Mouse (Mus musculus): ENCODE measurements around the gene Cenpe.

The Cenpe gene

DNA sequence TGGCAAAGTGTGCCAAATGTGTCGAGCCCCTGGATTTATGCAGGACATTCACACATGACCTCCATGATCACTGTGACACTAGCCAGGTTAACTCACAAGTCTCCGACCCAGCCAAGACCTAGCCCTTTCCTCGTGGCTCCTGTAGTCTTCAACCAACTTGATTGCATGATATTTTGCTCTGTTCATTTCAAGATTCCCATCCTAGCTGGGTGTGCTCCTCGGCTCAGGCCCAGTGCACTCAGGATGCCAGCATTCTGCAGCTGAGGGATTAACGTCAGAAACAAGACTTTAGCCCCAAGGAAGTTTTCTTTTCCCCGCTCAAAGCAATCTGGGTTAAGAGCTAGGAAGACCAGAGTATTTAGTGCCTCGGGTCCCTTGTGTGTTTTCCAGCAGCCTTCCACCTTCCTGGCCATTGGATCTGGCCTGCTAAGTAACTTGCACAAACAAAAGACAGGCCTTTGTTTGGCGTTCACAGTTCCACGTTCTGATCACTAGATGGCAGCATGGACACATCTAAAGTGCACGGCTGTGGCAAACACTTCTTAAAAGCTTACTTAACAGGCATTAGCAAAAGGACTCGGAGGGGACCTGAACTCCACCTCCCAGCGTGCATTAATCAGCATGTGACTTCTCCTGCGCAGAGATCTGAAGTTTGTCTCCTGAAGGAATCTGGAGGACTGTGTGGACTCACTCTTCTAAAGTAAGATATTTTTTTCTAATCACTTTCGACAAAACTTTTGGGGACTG is 68.5 kb downstream of the Cenpe start, which contains the start of gene Bdh2:
Gene Bdh2, plus strand, starts transcription at position 553 of the 747 bp plus-strand sequence.
- DNase-seq (ENCODE audit: low spot score) = peak; percentile 22

DNA sequence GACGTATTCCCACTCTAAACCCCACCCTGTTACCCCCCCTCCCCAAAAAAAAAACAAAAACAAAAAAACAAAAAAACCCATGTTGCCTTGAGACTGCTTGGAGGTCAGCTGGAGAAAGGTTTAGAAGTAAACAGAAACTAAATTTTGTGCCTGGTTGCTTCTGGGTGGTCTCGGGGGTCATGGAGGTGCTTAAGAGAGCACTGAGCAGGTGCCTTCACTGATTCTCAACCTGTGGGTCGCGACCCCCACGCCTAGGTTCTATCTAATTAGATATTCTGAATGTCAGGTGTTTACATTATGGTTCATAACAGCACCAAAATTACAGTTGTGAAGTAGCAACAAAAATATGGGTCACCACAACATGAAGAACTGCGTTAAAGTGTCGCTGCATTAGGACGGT is 69.4 kb downstream of the Cenpe start:
- no peak for DNase-seq (ENCODE audit: low spot score)

DNA sequence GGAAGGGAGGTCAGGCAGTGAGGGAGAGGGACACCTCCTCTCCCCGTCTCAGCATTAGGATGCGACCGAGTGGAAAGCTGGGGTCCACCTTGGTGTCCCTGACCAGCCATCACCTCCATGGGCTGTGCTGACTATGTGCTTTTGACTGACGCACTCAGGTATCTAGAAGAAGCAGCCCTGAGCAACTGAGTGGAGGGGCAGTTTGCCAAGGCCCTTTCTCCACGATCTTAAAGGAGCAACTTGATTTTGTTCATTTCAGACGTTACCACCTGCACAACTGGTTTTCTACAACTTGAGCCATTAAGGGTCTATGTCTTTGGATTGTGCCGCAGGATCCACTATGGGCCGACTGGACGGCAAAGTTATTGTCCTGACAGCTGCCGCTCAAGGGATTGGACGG is 72.9 kb downstream of the Cenpe start:
- no peak for DNase-seq (ENCODE audit: low spot score)

DNA sequence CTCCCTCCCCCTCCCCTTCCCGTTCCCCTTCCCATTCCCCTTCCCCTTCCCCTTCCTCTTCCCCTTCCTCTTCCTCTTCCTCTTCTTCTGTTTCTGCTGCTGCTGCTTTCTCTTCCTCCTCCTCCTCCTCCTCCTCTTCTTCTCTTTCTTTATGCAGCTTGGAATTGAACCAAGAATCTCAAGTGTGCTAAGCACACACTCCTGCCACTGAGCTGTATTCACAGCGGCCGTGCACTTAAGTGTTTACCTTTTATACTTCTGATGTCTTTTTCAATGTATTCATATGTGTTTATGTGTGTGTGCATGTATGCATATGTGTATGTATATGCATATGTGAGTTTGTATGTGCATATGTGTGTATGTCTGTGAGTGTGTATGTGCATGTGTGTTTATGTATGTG is 73.5 kb downstream of the Cenpe start:
- no peak for DNase-seq (ENCODE audit: low spot score)

DNA sequence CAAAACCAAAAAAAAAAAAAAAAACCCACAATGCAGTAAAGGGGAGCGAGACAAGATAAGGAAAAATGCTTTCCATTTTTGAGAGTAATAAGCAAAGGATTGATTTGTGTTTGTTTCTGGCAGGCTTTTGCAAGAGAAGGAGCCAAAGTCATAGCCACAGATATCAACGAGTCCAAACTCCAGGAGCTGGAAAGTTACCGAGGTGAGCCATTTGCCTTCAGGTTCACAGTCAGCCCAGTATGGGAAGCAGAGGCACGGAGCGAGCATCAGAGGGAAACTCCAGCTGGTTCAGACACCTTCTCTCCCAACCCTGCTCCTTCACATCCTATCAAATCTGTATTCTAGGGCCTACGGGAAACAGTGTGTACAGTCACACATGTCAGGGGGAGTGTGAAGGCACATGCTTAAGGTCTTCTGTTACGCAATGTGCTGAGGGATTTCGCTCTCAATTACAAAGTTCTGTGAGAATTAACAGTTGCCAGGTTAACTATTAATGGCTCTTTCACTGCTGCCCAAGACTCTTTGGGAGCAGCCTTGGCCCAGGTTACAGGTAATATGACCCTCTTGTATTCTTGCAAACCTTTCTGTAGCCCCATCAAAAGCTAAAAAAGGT is 75.9 kb downstream of the Cenpe start:
- DNase-seq (ENCODE audit: low spot score) = no peak

DNA sequence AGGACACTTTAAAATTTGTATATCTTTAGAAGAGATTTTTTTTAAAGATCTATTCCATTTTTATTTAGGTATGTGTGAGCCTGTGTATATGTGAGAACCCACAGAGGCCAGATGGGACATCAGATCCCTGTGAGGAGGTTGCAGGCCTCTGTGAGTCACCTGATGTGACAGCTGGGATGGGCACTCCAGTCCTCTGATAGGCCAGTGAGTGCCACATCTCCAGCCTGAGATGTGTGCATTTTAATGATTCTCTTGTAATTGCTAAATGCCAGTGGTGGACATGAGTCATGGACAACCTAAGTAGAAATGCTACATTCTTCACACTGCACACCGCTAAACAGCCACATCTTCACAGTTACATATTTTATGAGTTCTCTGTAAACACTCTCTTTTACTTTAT is 76.8 kb downstream of the Cenpe start:
- no peak for DNase-seq (ENCODE audit: low spot score)

DNA sequence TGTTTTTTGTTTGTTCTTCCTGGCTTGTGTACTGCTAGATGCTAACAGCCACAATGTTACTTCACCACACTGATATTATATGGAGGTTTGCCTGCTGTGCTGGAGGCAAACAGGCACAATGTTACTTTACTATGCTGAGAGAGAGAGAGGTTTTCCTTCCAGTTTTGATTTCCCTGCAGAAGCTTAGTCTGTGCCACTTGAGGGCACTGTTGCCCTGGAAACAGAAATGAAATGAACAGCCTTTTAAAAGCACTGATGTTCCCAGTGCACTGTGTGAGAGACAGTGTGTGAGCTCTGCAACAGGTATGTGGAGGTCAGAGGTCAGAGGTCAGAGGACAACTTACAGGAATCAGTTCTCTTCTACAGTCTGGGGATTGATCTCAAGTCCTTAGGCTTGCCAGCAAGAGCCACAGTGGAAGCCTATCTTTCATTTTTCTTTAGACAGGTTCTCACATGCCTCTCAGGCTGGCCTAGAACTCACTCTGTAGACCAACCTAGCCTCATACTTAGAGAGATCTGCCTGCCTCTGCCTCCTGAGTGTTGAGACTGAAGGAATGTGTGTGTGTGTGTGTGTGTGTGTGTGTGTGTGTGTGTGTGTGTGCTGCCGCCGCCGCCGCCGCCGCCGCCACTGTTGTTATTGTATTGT is 78.0 kb downstream of the Cenpe start:
- DNase-seq (ENCODE audit: low spot score) = no peak

DNA sequence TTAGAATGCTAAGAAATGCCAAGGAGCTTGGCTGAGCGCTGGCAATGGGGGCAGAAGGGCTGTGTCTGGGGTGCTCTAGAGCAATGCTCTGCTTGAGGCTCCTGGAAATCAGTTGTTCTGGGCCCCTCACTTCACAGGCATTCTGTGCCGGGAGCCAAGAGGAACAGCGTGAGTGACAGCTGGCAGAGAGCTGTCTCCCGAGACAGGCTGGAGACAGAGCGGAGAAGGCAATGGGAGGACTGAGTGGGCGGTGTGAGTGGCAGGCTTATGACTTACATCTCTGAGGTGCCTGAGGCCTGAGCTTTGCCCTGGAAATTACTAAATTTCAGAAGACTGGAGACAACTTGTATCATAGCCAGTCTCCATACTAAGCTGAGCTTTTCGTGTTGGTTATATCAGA is 81.4 kb downstream of the Cenpe start:
- no peak for DNase-seq (ENCODE audit: low spot score)

DNA sequence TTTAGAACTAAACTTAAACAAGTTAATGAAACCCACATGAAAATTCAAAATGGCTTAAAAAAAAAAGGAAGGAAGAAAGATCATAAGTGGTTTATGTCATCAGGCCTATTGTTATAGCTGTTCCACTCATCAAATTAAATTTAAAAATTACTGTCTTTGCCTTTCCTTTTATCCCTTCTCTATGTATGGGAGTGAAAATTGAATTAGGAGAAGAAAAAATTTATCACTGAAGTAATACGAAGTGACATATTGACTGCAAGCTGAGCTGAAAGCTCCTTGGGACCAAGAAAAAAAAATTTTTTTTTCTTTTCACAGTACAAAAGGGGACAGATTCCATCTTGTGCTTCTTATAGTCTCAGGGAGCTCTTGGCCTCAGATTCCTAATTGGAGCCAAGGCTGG is 83.2 kb downstream of the Cenpe start:
- DNase-seq (ENCODE audit: low spot score) = no peak

DNA sequence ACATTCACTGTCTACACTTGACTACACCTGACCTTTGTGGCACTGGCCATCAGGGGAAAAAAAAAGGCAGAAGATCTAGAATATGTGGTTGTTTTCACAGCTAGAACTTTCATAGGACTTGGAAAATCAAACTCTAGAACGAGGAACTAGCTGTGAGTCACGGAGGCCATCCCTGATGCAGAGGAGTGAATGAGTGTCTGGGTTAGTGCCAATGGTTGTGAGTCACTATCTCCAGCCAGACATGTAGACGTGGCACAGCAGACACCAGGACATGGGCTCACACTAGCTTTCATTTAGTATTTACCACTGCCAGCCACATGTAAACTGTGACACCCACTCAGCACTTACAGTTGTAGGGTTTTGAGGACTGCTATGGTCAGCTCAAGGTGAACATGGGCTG is 86.2 kb downstream of the Cenpe start:
- DNase-seq (ENCODE audit: low spot score) = no peak

DNA sequence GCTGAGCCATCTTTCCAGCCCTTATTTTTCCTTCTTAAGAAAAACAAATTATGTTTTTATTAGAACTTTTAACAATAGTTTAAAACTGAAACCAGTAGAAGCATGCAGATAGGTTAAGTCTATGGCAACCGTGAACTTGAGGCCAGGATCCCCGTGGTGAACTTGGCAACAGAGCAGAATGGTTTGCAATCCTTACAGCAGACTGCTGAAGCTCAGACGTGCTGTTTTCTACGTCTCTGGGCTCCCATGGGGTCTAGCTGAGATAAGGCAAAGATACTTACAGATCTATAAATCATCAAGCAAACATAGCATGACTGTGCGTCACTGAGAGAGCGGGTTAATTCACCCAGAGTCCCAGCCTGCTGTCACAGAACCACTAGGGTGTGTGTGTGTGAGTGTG is 87.7 kb downstream of the Cenpe start:
- DNase-seq (ENCODE audit: low spot score) = no peak

DNA sequence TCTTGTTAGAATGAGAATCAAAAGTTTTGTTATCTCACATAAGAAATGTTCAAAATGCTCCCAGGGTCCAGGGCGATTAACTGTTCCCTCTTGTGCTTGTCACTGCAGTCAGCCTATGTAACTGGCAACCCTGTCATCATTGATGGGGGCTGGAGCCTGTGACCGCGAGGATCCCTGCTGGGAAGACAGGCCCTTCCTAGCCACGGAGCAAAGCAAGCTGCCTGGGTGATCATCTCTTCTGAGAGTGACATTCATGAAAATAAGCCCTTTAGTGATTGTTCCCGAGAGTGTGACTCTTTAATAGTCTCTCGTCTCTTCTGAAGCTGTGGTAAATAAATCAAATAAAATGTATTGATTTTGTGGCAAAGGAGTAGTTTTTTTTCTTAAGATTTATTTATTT is 91.7 kb downstream of the Cenpe start:
- no peak for DNase-seq (ENCODE audit: low spot score)

DNA sequence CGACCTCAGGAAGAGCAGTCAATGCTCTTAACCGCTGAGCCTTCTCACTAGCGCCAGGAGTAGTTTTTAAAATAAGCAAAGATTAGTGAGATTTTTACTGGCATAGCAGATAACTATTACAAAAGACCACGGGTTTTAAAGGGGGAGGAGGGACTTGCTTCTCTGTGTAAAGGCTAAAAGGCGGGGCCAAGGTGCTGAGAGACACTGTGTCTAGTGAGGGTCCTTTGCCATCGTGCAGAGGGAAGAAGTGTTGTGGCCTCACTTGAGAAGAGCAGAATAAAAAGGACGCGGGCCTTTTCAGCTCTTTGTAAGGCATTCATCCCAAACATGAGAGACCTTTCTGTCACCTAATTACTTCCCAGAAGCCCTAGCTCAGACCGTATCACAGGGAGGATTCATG is 92.2 kb downstream of the Cenpe start:
- DNase-seq (ENCODE audit: low spot score) = no peak

DNA sequence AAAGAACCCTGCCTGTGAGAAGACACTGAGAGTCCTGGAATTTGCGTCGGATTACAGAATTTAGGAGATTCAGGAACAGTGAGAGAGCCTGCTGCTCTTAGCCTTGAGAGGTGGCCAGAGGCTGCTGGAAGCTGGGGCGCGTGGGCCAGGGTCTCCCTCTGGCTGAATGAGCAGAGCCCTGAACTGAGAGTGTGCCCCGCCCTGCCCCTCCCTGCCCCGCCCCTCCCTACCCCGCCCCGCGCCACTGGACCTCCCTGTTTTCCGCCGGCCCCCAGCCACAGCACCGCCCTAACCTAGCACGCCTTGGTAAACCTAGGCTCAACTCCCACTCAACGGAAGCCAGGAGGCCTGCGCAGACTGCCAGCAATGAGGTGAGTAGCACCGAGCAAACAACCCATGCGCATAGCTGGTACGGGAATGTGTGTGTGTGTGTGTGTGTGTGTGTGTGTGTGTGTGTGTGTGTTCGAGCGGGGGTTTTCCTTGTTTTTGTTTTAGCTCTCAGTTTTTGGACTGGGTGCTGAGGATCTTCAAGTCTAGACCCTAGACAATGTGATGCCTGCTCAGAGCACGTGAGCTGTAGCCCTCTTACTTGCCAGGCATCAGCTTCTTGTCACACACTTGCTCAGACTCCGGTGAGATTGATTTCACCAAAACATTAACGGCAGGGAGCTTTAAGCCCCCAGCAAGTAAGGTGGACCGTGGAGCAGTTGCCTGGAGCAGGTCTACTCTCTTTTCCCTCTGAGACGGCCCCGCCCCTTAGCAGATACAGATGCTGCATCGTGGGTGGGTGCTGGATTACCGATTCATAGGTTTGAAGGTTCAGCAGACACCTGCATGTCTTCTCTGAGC is 95.3 kb downstream of the Cenpe start, which contains the start of gene Slc9b2:
Gene Slc9b2, plus strand, starts transcription at position 290 of the 849 bp plus-strand sequence.
- no peak for DNase-seq (ENCODE audit: low spot score)

DNA sequence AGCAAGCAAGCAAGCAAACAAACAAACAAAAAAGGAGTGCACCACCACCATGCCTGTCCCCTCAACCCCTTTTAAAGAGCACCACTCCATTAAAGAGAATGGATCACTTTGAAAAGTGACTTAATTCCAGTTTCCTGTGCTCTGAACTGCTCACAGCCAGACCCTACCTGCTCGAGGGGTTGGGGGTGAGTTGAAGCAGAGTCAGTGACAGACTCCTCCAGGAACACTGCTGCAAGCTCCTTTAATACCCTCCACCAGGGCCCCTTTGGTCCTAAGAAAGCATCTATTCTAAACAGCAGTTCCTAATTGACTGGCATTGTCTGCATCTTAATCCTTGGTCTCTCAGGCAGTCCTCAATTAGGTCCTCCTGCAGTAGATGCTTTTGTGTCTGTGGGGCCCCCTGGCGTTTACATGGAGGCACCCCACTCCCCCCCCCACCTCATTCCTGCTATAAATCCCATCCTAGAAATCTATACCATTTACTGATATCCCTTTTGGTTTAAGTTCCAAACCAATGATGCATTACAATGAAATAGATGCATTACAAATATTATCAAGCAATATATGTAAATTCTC is 100.7 kb downstream of the Cenpe start:
- DNase-seq (ENCODE audit: low spot score) = no peak

DNA sequence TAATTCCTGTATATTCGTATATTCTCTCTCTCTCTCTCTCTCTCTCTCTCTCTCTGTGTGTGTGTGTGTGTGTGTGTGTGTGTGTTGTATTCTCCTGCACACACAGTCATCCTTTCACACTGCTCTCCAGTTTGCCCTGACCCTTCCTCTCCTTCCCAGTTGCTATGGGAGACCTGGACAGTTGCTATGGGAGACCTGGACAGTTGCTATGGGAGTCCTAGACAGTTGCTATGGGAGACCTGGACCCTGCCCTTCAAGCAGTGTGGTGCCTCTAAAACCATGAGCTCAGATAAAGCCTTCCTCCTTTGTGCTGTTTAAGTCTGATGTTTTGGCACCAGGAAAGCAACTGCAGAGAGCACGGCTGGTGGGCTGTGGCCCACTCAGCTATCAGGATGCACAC is 101.4 kb downstream of the Cenpe start:
- DNase-seq (ENCODE audit: low spot score) = no peak

DNA sequence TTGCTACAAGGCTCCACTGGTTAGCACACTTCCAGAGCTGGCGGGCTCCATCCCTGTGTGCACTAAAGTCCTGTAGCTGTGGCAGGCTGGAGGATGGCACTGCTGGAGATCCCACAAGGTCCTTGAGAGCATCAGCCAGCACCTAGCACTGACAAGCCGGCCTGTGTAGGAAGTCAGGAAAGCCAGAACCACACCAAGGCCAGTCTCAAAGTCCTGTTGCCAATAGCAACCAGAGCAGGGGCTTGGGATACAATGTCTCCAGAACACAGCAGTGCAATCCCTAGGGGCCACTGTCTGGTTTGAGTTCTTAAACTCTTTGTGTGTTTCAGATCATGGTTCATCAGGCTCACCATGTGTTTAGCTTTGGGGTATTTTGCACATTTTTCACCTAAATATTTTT is 102.5 kb downstream of the Cenpe start:
- no peak for DNase-seq (ENCODE audit: low spot score)

DNA sequence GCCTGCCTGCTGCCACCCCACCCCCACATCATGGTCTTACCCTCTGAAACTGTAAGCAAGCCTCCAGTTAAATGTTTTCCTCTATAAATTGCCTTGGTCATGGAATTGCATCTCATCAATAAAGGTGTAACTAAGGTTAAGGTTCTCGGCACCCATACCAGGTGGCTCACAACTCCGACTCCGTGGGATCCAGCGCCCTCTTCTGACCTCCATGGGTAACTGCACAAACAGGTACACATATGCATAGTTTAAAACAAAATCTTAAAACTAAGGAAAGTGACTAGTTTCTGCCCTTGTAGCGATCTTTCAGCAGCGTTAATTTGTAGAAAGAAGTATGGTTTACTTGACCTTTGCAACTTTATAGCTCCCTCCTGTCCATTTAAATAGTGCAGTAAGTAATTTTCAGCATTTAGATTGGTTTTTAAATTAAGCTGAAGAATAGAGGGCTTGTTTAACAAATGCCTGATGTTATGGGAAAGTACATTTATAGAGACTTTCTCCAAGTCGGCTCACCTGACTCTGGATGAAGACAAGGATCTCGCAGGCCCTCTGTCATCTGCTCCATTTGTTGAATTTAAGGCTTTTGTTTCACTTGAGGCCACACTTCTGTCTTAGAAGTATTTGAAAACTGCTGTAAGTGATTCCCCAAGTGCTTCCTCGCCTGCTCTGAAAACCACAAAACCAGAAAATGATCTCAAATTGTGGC is 103.5 kb downstream of the Cenpe start:
- DNase-seq (ENCODE audit: low spot score) = no peak

DNA sequence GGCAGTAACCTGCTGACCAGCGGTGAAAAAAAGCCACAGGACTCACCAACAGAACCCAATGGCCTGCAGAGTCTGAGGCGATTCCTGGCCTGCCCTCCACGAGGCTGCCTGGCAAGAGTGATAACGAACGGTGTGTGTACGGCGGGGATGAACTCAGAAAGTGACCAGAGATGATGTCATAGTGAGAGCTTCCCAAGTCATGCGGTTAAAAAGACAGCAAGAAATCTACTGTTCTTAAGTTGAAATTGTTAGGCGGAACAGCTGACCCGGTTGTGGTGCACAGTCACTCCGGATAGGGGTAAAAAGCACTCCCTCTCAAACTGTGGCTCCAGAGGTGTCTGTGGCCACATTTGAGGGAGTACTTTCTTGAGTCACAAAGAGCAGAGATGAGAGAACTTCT is 106.0 kb downstream of the Cenpe start:
- no peak for DNase-seq (ENCODE audit: low spot score)
